Mouse (Mus musculus) hindbrain, embryonic 12.5 days (tissue): ENCODE measurements around the gene Agr2. TPM values are rescaled to one million over a fixed set of nuclear protein-coding genes. Genes with fewer than 3 reads are reported as not detected.

Experiments
- ATAC-seq: fragments of 200-750 bp; cut with Nextera tagmentation; 2 replicates; pipeline ENCODE4 v1.8.0; 2017; ENCODE audit warnings: moderate TSS enrichment; ENCODE audit not compliant: low FRiP score
- H3K27ac ChIP-seq: fragments of 300-500 bp; sonication (generic); 2 replicates; pipeline ENCODE4 v1.5.1; 2016; ENCODE audit warnings: mild to moderate bottlenecking
- H3K27me3 ChIP-seq: fragments of 300-500 bp; sonication (generic); 2 replicates; pipeline ENCODE4 v1.6.1; 2016; ENCODE audit warnings: mild to moderate bottlenecking
- H3K36me3 ChIP-seq: fragments of 300-500 bp; sonication (generic); 2 replicates; pipeline ENCODE4 v1.6.1; 2016; ENCODE audit warnings: mild to moderate bottlenecking
- H3K4me1 ChIP-seq: fragments of 300-500 bp; sonication (generic); 2 replicates; pipeline ENCODE4 v1.6.1; 2016
- H3K4me2 ChIP-seq: fragments of 300-500 bp; sonication (generic); replicated peaks from 2 replicates; pipeline ENCODE4 v1.6.1; 2016; ENCODE audit warnings: mild to moderate bottlenecking
- H3K4me3 ChIP-seq: fragments of 300-500 bp; sonication (generic); 2 replicates; pipeline ENCODE4 v1.5.1; 2016; ENCODE audit warnings: mild to moderate bottlenecking
- H3K9ac ChIP-seq: fragments of 300-500 bp; sonication (generic); 2 replicates; pipeline ENCODE4 v1.6.1; 2016; ENCODE audit warnings: mild to moderate bottlenecking, moderate library complexity
- H3K9me3 ChIP-seq: fragments of 300-500 bp; sonication (generic); replicated peaks from 2 replicates; pipeline ENCODE4 v1.6.1; 2016; ENCODE audit warnings: mild to moderate bottlenecking
- WGBS: fragments of 180-500 bp; shearing (Covaris S2); methylation state at CpG from one replicate; pipeline ENCODE4 v1.1.7; 2016; 5-methylcytosine and 5-hydroxymethylcytosine counted together
- polyA plus RNA-seq: library from polyadenylated mRNA; unstranded; fragments of >200 nt; fragmentation: Nextera tagmentation; extraction: Ambion mirVana; gene quantifications from 2 replicates; pipeline ENCODE4 v1.2.1, GENCODE M21; 2016

The Agr2 gene
- polyA plus RNA-seq = 0.28 and 0.42 TPM in 2 replicates

DNA sequence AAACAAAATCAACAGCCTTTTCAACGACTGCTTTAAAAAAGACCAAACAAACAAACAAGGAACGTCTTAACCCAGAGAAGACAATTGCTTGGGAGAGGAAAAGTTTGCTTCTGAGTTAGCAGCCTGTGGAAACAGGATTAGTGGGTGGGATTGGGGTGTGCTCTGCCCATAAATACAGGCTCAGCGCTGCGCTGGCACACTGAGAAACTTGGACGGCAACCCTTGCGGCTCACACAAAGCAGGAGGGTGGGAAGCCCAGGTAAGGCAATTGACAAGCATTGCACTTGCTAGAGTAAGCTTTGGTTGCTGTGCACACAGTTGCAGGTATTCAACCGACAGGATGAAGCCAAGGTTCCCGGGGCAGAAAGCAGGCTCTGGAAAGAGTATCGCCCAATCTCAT, at the start of gene Agr2:
Gene Agr2, plus strand, starts transcription at position 197 of the 400 bp plus-strand sequence.
- Histone ChIP-seq H3K27ac (no peak within 1 kb of the TSS), H3K27me3 (no peaks in the 10 kb centered on the region), H3K4me1 (peaks cover 13% of the 10 kb centered on the region; the same call in 1 of the 2 replicates), H3K36me3 (no peaks in the 10 kb centered on the region), H3K4me3 (no peak within 1 kb of the TSS), H3K4me2 (no peak within 1 kb of the TSS), H3K9me3 (no peaks in the 10 kb centered on the region), H3K9ac (no peak within 1 kb of the TSS)
- no peak for ATAC-seq
- WGBS = 77% methylated on average over 9 of the region's 9 CpGs

DNA sequence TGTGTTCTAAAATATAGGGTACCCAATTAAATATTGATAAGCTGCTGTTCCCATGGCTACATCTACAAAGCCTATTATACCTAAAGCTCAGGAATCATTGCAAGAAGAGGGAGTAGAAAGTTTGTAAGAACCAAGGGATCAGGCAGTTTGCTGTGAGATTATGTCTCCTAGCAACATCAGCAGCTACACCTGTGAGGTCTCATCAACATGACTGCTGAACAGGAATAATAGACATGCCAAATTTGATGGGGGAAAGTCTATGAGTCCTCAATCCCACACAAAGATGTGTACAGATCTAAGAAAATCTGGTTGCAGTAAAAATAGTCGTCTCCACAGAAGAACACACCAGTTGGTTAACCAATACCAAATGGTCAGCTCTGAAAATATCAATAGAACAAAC, 41.0 kb upstream of the Agr2 start:
- Histone ChIP-seq H3K4me2 (no peak overlapping the region), H3K4me3 (no peak overlapping the region), H3K9ac (no peak overlapping the region), H3K9me3 (no peaks in the 10 kb centered on the region), H3K4me1 (no peaks in the 10 kb centered on the region), H3K27ac (no peak overlapping the region), H3K36me3 (no peaks in the 10 kb centered on the region), H3K27me3 (no peaks in the 10 kb centered on the region)
- no peak for ATAC-seq
- 67% methylated on average over 1 of the region's 1 CpGs for WGBS

DNA sequence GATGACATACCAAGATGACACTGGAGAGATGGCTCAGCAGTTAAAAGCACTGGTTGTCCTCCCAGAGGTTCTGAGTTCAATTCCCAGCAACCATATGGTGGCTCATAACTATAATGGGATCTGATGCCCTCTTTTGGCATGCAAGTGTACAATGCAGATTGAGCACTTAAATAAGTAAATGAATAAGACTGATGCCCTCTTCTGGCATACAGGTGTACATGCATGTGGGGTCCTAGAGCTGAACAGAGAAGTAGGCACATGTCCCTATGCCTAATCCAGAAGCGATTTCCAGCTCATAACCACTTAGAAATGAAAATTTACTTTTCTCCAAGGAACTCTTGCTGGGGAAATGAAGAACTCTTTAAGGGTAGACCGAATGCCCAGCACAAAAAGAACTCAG, 35.5 kb upstream of the Agr2 start:
- Histone ChIP-seq H3K9ac (no peak overlapping the region), H3K4me3 (no peak overlapping the region), H3K27ac (no peak overlapping the region), H3K9me3 (no peaks in the 10 kb centered on the region), H3K36me3 (no peaks in the 10 kb centered on the region), H3K4me1 (no peaks in the 10 kb centered on the region), H3K4me2 (no peak overlapping the region), H3K27me3 (no peaks in the 10 kb centered on the region)
- 91% methylated on average over 2 of the region's 2 CpGs for WGBS
- ATAC-seq = no peak

DNA sequence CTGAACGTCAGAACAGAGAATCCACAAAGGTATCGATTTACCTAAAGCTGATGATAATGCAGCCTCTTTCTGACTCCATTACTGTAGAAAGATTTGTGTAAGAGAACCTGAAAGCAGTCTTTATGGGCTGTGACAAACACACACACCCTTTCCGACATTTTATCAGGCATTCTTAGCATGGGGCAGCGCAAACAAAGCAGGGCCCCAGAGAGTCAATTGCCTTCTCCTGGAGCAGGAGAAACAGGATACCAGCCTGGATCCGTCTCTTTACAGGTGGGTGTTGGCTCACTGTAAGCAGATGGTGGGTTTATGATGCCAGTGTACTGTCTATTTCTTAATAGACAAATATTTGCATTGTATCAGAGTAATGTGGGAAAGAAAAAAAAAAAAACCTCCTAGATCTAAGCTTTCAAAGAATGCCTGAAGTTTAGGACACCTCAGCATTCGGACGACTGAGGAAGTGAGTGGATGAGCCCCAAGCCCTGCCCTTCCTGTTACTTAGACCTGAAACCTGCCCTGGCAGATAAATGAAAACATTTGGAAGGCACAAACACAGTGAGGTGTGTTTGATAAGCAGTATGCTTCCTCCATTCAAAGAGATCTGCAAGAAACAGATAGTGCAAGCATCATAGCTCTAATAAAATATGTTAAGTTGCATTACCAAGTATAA, 26.5 kb upstream of the Agr2 start:
- no peak overlapping the region for H3K4me2 ChIP-seq
- 61% methylated on average over 7 of the region's 7 CpGs for WGBS

GRCm38 (mm10) chr12:35966768-35967141, 26.0 kb upstream of the Agr2 start:
- Histone ChIP-seq H3K4me2 (no peak overlapping the region), H3K9ac (no peak overlapping the region), H3K27me3 (no peaks in the 10 kb centered on the region), H3K4me3 (no peak overlapping the region), H3K4me1 (no peaks in the 10 kb centered on the region), H3K36me3 (no peaks in the 10 kb centered on the region), H3K27ac (no peak overlapping the region), H3K9me3 (no peaks in the 10 kb centered on the region)
- 83% methylated on average over 7 of the region's 7 CpGs for WGBS
- no peak for ATAC-seq

More for the DNA sequence above, 26.5 kb upstream of the Agr2 start:
- H3K4me3 ChIP-seq = no peak overlapping the region
- no peaks in the 10 kb centered on the region for H3K4me1 ChIP-seq
- H3K27ac ChIP-seq = no peak overlapping the region
- H3K36me3 ChIP-seq = no peaks in the 10 kb centered on the region
- no peaks in the 10 kb centered on the region for H3K27me3 ChIP-seq
- no peak for ATAC-seq
- H3K9ac ChIP-seq = no peak overlapping the region
- no peaks in the 10 kb centered on the region for H3K9me3 ChIP-seq

DNA sequence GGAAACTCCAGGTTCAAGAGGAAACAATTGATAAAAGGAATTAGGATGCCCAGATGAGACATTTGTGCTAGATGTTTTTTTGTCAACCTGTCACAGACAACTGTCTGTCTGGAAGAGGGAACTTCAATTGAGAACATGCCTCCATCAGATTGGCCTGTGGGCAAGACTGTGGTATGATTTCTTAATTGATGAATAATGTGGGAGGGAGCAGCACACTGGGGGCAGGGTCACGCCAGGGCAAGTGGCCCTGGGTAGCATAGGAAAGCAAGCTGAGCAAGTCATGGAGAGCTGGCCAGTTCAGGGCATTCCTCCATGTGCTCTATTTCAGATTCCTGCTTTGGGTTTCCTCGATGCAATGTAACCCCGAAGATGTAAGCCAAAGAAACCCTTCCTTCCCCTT, 16.8 kb upstream of the Agr2 start:
- no peak for ATAC-seq

DNA sequence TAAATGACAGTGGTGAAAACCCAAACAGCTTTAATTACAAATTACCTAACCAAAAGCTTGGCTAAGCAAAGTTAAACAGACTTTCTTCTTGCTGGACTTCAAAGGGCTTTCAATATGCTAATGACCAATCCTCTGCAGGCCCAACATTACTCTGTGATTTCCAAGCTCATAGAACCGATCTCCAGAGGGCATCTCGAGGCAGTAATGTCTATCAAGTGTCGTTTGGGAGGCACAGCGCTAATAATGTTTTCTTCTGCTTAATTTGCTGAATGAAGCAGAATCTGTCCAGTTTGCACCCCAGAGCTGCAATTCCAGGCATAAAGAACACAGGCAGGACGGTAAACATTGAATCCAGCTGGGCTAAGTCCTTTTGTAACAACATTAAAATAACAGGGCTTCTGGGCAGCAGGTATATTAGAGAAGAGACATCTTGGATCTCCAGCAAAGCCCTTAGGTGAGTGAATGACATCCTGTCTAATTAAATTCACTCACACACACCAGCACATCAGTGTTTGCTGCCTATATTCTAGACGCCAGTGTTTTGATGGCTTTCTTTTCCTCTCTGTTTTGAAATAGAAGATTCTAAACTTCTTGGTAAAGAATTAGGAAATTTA, 15.0 kb upstream of the Agr2 start:
- H3K36me3 ChIP-seq = no peaks in the 10 kb centered on the region
- no peak overlapping the region; the same call in 1 of the 2 replicates for H3K27ac ChIP-seq
- H3K4me2 ChIP-seq = no peak overlapping the region
- no peaks in the 10 kb centered on the region for H3K9me3 ChIP-seq
- H3K9ac ChIP-seq = no peak overlapping the region
- WGBS = 41% methylated on average over 6 of the region's 6 CpGs
- ATAC-seq = no peak
- peaks cover 9% of the 10 kb centered on the region for H3K4me1 ChIP-seq
- no peaks in the 10 kb centered on the region for H3K27me3 ChIP-seq
- H3K4me3 ChIP-seq = no peak overlapping the region

More for the DNA sequence above, 16.8 kb upstream of the Agr2 start:
- H3K4me3 ChIP-seq = no peak overlapping the region
- H3K36me3 ChIP-seq = no peaks in the 10 kb centered on the region
- H3K9ac ChIP-seq = no peak overlapping the region
- H3K27me3 ChIP-seq = no peaks in the 10 kb centered on the region
- 0 out of 2 replicates have a peak, but pooled peaks cover 2% of the 10 kb centered on the region for H3K4me1 ChIP-seq
- H3K9me3 ChIP-seq = no peaks in the 10 kb centered on the region
- no peak overlapping the region for H3K27ac ChIP-seq
- WGBS = 86% methylated on average over 3 of the region's 3 CpGs
- no peak overlapping the region for H3K4me2 ChIP-seq

GRCm38 (mm10) chr12:35979625-35980024, 13.1 kb upstream of the Agr2 start:
- no peak overlapping the region for H3K27ac ChIP-seq
- H3K4me1 ChIP-seq = peaks cover 9% of the 10 kb centered on the region
- H3K9me3 ChIP-seq = no peaks in the 10 kb centered on the region
- no peaks in the 10 kb centered on the region for H3K36me3 ChIP-seq
- 81% methylated on average over 5 of the region's 5 CpGs for whole genome bisulfite sequencing
- H3K9ac ChIP-seq = no peak overlapping the region
- no peak for ATAC-seq
- H3K4me2 ChIP-seq = no peak overlapping the region
- no peaks in the 10 kb centered on the region for H3K27me3 ChIP-seq
- H3K4me3 ChIP-seq = no peak overlapping the region

GRCm38 (mm10) chr12:35981732-35982360, 10.9 kb upstream of the Agr2 start:
- H3K4me3 ChIP-seq = no peak overlapping the region
- no peak overlapping the region for H3K27ac ChIP-seq
- 51% methylated on average over 6 of the region's 6 CpGs for WGBS
- no peak overlapping the region for H3K4me2 ChIP-seq
- peak; percentile 96 for ATAC-seq
- no peaks in the 10 kb centered on the region for H3K36me3 ChIP-seq
- no peak overlapping the region for H3K9ac ChIP-seq
- H3K27me3 ChIP-seq = no peaks in the 10 kb centered on the region
- H3K9me3 ChIP-seq = no peaks in the 10 kb centered on the region
- peaks cover 9% of the 10 kb centered on the region for H3K4me1 ChIP-seq

- 98% methylated on average over 9 of the region's 9 CpGs for WGBS
Observed at GRCm38 (mm10) chr12:35983472-35983871, 9.2 kb upstream of the Agr2 start.

DNA sequence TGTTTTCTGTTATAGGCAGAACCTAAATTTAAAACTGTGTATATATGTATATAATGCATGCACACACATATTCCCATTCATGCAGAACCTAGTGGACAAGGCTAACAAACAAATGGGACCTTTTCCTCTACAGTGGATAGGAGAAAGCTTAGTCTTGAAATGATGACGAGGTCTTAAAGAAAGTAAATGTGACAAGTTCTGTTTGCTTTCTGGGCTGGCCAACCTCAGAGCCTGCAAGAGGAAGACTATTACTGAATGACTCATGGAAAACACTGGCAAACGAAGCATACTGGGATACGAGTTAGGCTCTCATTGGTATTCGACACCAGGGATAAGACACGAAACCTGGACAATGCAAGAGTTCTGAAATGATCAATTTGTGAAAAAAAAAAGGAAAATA, 8.0 kb upstream of the Agr2 start:
- no peak overlapping the region for H3K27ac ChIP-seq
- WGBS = 88% methylated on average over 5 of the region's 5 CpGs
- H3K4me3 ChIP-seq = no peak overlapping the region
- H3K27me3 ChIP-seq = no peaks in the 10 kb centered on the region
- no peak overlapping the region for H3K4me2 ChIP-seq
- ATAC-seq = no peak
- no peaks in the 10 kb centered on the region for H3K9me3 ChIP-seq
- no peak overlapping the region for H3K9ac ChIP-seq
- peaks cover 7% of the 10 kb centered on the region for H3K4me1 ChIP-seq
- H3K36me3 ChIP-seq = no peaks in the 10 kb centered on the region

More at GRCm38 (mm10) chr12:35983472-35983871, 9.2 kb upstream of the Agr2 start:
- Histone ChIP-seq H3K36me3 (no peaks in the 10 kb centered on the region), H3K4me3 (no peak overlapping the region), H3K9me3 (no peaks in the 10 kb centered on the region), H3K27me3 (no peaks in the 10 kb centered on the region), H3K9ac (no peak overlapping the region), H3K4me1 (peaks cover 7% of the 10 kb centered on the region), H3K27ac (no peak overlapping the region), H3K4me2 (no peak overlapping the region)
- no peak for ATAC-seq

DNA sequence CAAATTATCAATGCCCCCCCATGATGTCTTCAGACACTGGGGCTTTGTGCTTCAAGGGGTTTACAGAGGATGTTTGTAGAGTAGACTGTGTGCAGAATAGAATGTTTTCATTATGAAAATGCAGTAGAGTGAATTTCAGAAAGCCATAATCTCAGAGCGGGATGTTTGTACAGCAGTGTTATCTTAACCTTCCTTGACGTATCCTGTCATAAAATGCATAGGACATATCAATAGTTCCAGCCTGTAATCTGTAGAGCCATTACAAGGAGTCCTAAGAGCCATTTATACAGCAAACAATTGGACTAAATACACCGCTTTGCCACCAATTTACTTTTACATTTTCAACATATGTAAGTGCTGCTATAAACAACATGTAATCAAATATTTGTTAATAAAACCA, 876 bp downstream of the Agr2 start:
- H3K4me3 ChIP-seq = no peak overlapping the region
- H3K27me3 ChIP-seq = no peaks in the 10 kb centered on the region
- ATAC-seq = no peak
- H3K9me3 ChIP-seq = no peaks in the 10 kb centered on the region
- 79% methylated on average over 3 of the region's 3 CpGs for WGBS
- H3K36me3 ChIP-seq = no peaks in the 10 kb centered on the region
- peaks cover 13% of the 10 kb centered on the region; the same call in 1 of the 2 replicates for H3K4me1 ChIP-seq
- no peak overlapping the region for H3K9ac ChIP-seq
- H3K27ac ChIP-seq = no peak overlapping the region
- no peak overlapping the region for H3K4me2 ChIP-seq
